ENCODE assay signal across 7 mouse cellular contexts in the genomic region with DNA sequence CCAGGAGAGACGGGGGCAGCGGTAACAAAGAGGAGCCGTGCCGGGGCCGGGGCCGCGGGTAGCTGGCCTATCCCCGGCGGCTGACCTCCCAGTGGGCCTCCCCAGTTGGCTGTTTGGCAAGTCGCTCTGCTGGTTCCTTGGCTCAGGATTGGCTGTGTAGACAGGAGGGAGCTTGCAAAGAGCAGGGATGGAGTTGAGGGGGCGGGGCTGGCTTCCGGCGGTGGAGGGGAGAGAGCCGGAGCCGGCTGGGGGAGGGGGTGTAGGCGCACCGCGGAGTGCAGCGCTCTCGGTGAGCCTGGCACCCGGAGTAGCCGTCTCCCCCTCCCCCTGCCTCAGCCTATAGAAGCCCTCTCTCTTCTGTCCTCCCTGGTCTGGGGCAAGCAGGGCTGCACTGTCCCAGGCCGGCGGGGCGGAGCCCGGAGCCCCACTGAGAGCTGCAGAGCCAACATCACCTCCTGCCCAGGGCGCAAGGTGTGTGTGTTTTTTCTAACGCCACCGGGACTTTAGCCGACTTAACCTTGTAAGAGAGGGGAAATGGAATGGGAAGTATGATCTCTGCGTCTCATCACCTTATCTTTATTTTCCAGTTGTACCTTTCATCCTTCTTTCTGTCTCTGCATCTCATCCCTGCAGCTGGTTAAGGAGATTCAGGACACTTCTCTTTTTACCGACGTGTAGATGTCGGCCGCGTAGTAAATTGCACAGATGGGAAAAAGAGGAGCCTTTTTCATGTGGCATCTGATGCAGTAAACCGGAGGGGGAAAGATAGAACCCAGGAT. TPM values are rescaled to one million over a fixed set of nuclear protein-coding genes. Genes with fewer than 3 reads are reported as not detected.
DNase-seq lines count a peak whose midpoint lies in the region; ATAC-seq and TF ChIP-seq lines count a peak whose summit lies in the region.

No protein-coding gene starts in this region.

- H3K4me1 ChIP-seq in embryonic facial prominence, embryonic 12.5 days: peaks cover 21% of the 10 kb centered on the region
- H3K4me1 ChIP-seq in heart, adult 2 months (ENCODE audit: control insufficient read depth, insufficient read depth, low read length): peaks cover 12% of the 10 kb centered on the region
- peaks cover 27% of the 10 kb centered on the region for H3K4me1 ChIP-seq in limb, embryonic 13.5 days
- H3K4me1 ChIP-seq in midbrain, embryonic 16.5 days (ENCODE audit: control insufficient read depth, insufficient read depth, low read length): peaks cover 47% of the 10 kb centered on the region

- H3K27ac ChIP-seq in embryonic facial prominence, embryonic 12.5 days: peak overlapping the region; percentile 87
- peak overlapping the region; percentile 64 for H3K27ac ChIP-seq in heart, adult 2 months
- H3K27ac ChIP-seq in limb, embryonic 13.5 days: peak overlapping the region; percentile 87
- peak overlapping the region; percentile 90 for H3K27ac ChIP-seq in midbrain, embryonic 16.5 days (ENCODE audit: low read length)

- TF ChIP-seq POLR2A in heart, adult 2 months (IDR thresholded peaks at IDR 0.05; ENCODE audit: insufficient read depth, low read depth, low read length): no peak

- peaks cover 7% of the 10 kb centered on the region for H3K79me2 ChIP-seq in heart, adult 2 months (replicated peaks; ENCODE audit: control insufficient read depth, insufficient read depth, low read length)

- under 1% methylated on average over 37 of the region's 37 CpGs for WGBS in embryonic facial prominence, embryonic 12.5 days
- 4% methylated on average over 36 of the region's 37 CpGs for WGBS in heart, adult 2 months
- WGBS in limb, embryonic 13.5 days: under 1% methylated on average over 37 of the region's 37 CpGs
- under 1% methylated on average over 29 of the region's 37 CpGs for WGBS in midbrain, embryonic 16.5 days

- peak; percentile 100 for ATAC-seq in embryonic facial prominence, embryonic 12.5 days (ENCODE audit: insufficient number of reproducible peaks, insufficient read depth, low FRiP score, low TSS enrichment)
- peak; percentile 100 for ATAC-seq in limb, embryonic 13.5 days (ENCODE audit: low FRiP score, low read depth)
- ATAC-seq in midbrain, embryonic 16.5 days: peak; percentile 99

- peak overlapping the region; percentile 69 for H3K9ac ChIP-seq in embryonic facial prominence, embryonic 12.5 days
- peak overlapping the region; percentile 79 for H3K9ac ChIP-seq in heart, adult 2 months (ENCODE audit: low read depth, low read length)
- peak overlapping the region; percentile 83 for H3K9ac ChIP-seq in limb, embryonic 13.5 days
- peak overlapping the region; percentile 92 for H3K9ac ChIP-seq in midbrain, embryonic 16.5 days (ENCODE audit: low read depth, low read length)

- DNase-seq in adrenal gland, postnatal 25 days: peak; percentile 94
- DNase-seq in heart, adult 2 months: peak; percentile 89 to 94
- DNase-seq in kidney, adult 8-10 months: peak; percentile 93 to 96
- peak; percentile 80 to 91 for DNase-seq in spleen, postnatal 10 days (ENCODE audit: low spot score in 2 of 2)

- H3K27me3 ChIP-seq in embryonic facial prominence, embryonic 12.5 days: no peaks in the 10 kb centered on the region
- no peaks in the 10 kb centered on the region for H3K27me3 ChIP-seq in heart, adult 2 months (ENCODE audit: control insufficient read depth, insufficient read depth, low read length)
- no peaks in the 10 kb centered on the region for H3K27me3 ChIP-seq in limb, embryonic 13.5 days
- no peaks in the 10 kb centered on the region for H3K27me3 ChIP-seq in midbrain, embryonic 16.5 days (ENCODE audit: control insufficient read depth, insufficient read depth, low read depth, low read length)

- H3K4me2 ChIP-seq in embryonic facial prominence, embryonic 12.5 days (replicated peaks): peak overlapping the region; percentile 67
- H3K4me2 ChIP-seq in limb, embryonic 13.5 days (replicated peaks): peak overlapping the region; percentile 79
- peak overlapping the region; percentile 80 for H3K4me2 ChIP-seq in midbrain, embryonic 16.5 days (ENCODE audit: low read length)

- TF ChIP-seq CTCF in heart, adult 2 months (IDR thresholded peaks at IDR 0.05): no peak

- H3K9me3 ChIP-seq in embryonic facial prominence, embryonic 12.5 days: no peaks in the 10 kb centered on the region
- H3K9me3 ChIP-seq in limb, embryonic 13.5 days: no peaks in the 10 kb centered on the region
- H3K9me3 ChIP-seq in midbrain, embryonic 16.5 days (replicated peaks; ENCODE audit: control insufficient read depth, low read length, poor library complexity, severe bottlenecking): no peaks in the 10 kb centered on the region

- peak overlapping the region; percentile 75 for H3K4me3 ChIP-seq in embryonic facial prominence, embryonic 12.5 days
- H3K4me3 ChIP-seq in heart, adult 2 months: peak overlapping the region; percentile 72
- peak overlapping the region; percentile 83 for H3K4me3 ChIP-seq in limb, embryonic 13.5 days
- peak overlapping the region; percentile 84 for H3K4me3 ChIP-seq in midbrain, embryonic 16.5 days (ENCODE audit: low read depth, low read length)

- no peaks in the 10 kb centered on the region for H3K36me3 ChIP-seq in embryonic facial prominence, embryonic 12.5 days
- H3K36me3 ChIP-seq in heart, adult 2 months (ENCODE audit: control insufficient read depth, insufficient read depth, low read length): peaks cover 20% of the 10 kb centered on the region
- H3K36me3 ChIP-seq in limb, embryonic 13.5 days: no peaks in the 10 kb centered on the region
- H3K36me3 ChIP-seq in midbrain, embryonic 16.5 days (ENCODE audit: control insufficient read depth, insufficient read depth, low read length): no peaks in the 10 kb centered on the region

- TF ChIP-seq EP300 in heart, adult 2 months (IDR thresholded peaks at IDR 0.05; ENCODE audit: insufficient read depth, low read depth, low read length): no peak

- intact Hi-C loops in heart, adult 2 months (cut with DNase I): loop anchor here (2.0 kb wide), 1 partner anchor 19 kb away; no protein-coding TSS in a partner anchor

RNA-seq across cellular contexts. Expression of a gene that starts 21.1 kb away (rescaled TPM):
- 23.3 and 23.9 TPM in 2 replicates for total RNA-seq in adrenal gland, postnatal 25 days (2021)
- 15.1 and 15.7 TPM in 2 replicates for polyA plus RNA-seq in embryonic facial prominence, embryonic 12.5 days (2016; fragmentation: Nextera tagmentation; extraction: Ambion mirVana)
- total RNA-seq in heart, adult 2 months (2021): 10 to 100 TPM; 10.4 to 11.4 TPM
- 11.9 and 12.6 TPM in 2 replicates for polyA plus RNA-seq in heart, adult 2 months (2012; rRNA removed)
- 13.7 and 16.1 TPM in 2 replicates for polyA plus RNA-seq in limb, embryonic 13.5 days (2015; fragmentation: Nextera tagmentation; extraction: Ambion mirVana)
- 27.7 and 28.7 TPM in 2 replicates for polyA plus RNA-seq in midbrain, embryonic 16.5 days (2015; fragmentation: Nextera tagmentation; extraction: Ambion mirVana)

RNA-seq across cellular contexts. Expression of a gene that starts 35.4 kb away (rescaled TPM):
- 33.6 and 36.0 TPM in 2 replicates for total RNA-seq in adrenal gland, postnatal 25 days (2021)
- 33.7 and 35.9 TPM in 2 replicates for polyA plus RNA-seq in embryonic facial prominence, embryonic 12.5 days (2016; fragmentation: Nextera tagmentation; extraction: Ambion mirVana)
- 10 to 100 TPM; 25.0 to 28.2 TPM for total RNA-seq in heart, adult 2 months (2021)
- 34.9 and 42.4 TPM in 2 replicates for polyA plus RNA-seq in heart, adult 2 months (2012; rRNA removed)
- 37.8 and 38.7 TPM in 2 replicates for polyA plus RNA-seq in limb, embryonic 13.5 days (2015; fragmentation: Nextera tagmentation; extraction: Ambion mirVana)
- polyA plus RNA-seq in midbrain, embryonic 16.5 days (2015; fragmentation: Nextera tagmentation; extraction: Ambion mirVana): 32.8 and 33.3 TPM in 2 replicates

RNA-seq across cellular contexts. Expression of a gene that starts 49.8 kb away (rescaled TPM):
- total RNA-seq in adrenal gland, postnatal 25 days (2021): 35.6 and 42.3 TPM in 2 replicates
- 119 and 122 TPM in 2 replicates for polyA plus RNA-seq in embryonic facial prominence, embryonic 12.5 days (2016; fragmentation: Nextera tagmentation; extraction: Ambion mirVana)
- total RNA-seq in heart, adult 2 months (2021): 1 to 10 TPM; 3.7 to 6.0 TPM
- 11.2 and 13.4 TPM in 2 replicates for polyA plus RNA-seq in heart, adult 2 months (2012; rRNA removed)
- 108 and 109 TPM in 2 replicates for polyA plus RNA-seq in limb, embryonic 13.5 days (2015; fragmentation: Nextera tagmentation; extraction: Ambion mirVana)
- 83.8 and 93.2 TPM in 2 replicates for polyA plus RNA-seq in midbrain, embryonic 16.5 days (2015; fragmentation: Nextera tagmentation; extraction: Ambion mirVana)

Comparison
In these comparisons a context has a peak if more than half of its experiments do, and no peak if none do; other contexts are left out.
1. Peak in every context shown above with its lines: DNase-seq, ATAC-seq, H3K4me3 ChIP-seq and H3K27ac ChIP-seq.